Mouse (Mus musculus) Patski (cell line): ENCODE data around the gene Mt2. TPM values are rescaled to one million over a fixed set of nuclear protein-coding genes. Genes with fewer than 3 reads are reported as not detected.

Experiments used
- ATAC-seq: fragments of 100-300 bp; one replicate; pipeline ENCODE4 v1.8.0; 2021
- CTCF ChIA-PET: fragments of 350-600 bp; sonication (Branson Sonifier 250); formaldehyde crosslinking; loops from one replicate; lab custom pipeline; 2022; ENCODE audit warnings: inconsistent platforms; lab: Charles Lee
- POLR2A ChIA-PET: fragments of 350-600 bp; sonication (Branson Sonifier 250); formaldehyde crosslinking; loops from one replicate; lab custom pipeline; 2022; ENCODE audit warnings: antibody characterized with exemption, inconsistent platforms; lab: Charles Lee
- DNase-seq: peaks from one replicate; pipeline ENCODE4 v3.0.0-alpha.2; 2011; ENCODE audit warnings: low read depth, low spot score
- H3K27me3 ChIP-seq: fragments of 371-371 bp; one replicate; pipeline ENCODE4 v1.5.1; 2021
- CTCF ChIP-seq: fragments of 100-300 bp; IDR thresholded peaks from one replicate; pipeline ENCODE4 v1.5.1; 2021
- in situ Hi-C: fragments of 300-500 bp; cut with MboI; formaldehyde crosslinking; loops from 3 replicates; pipeline ENCODE4 v1.11.1; 2018; ENCODE audit warnings: low pct_unique_long_range_greater_than_20kb, mixed read lengths
- polyA plus RNA-seq: library from polyadenylated mRNA; unstranded; gene quantifications from one replicate; pipeline ENCODE4 v1.2.3, GENCODE M21; 2021

Mt2 gene
- polyA plus RNA-seq, 1 experiment from 2014 or later: 92.3 TPM

- no peak for DNase-seq
- no peak for TF ChIP-seq CTCF
- POLR2A ChIA-PET: interaction anchor here (1.2 to 1.6 kb wide), 2 partner anchors 16 to 23 kb away, joined by 4 read pairs; partner anchors contain the start of gene Mt1
- in situ Hi-C loops: no loop called here
- H3K27me3 ChIP-seq: no peaks in the 10 kb centered on the region
- no peak for ATAC-seq
- CTCF ChIA-PET: interaction anchor here (1.1 to 2.7 kb wide), 2 partner anchors 11 to 28 kb away, joined by 3 to 15 read pairs; no protein-coding TSS in a partner anchor
These were observed 22.2 kb downstream of the Mt2 start for GRCm38 (mm10) chr8:94194591-94195223.

- in situ Hi-C loops: no loop called here
- peak; percentile 85 for TF ChIP-seq CTCF
These were observed 26.9 kb downstream of the Mt2 start for GRCm38 (mm10) chr8:94199202-94199869.

GRCm38 (mm10) chr8:94204043-94204442 is 31.6 kb downstream of the Mt2 start:
- no peak for TF ChIP-seq CTCF
- ATAC-seq (no peak), DNase-seq (no peak)
- CTCF ChIA-PET: interaction anchor here (3.4 kb wide), 1 partner anchor 38 kb away, joined by 18 read pairs; no protein-coding TSS in a partner anchor
- H3K27me3 ChIP-seq: no peaks in the 10 kb centered on the region
- POLR2A ChIA-PET: no interaction called here
- in situ Hi-C loops: loop anchor here (5.0 kb wide), 3 partner anchors 37 to 607 kb away; no protein-coding TSS in a partner anchor

More at GRCm38 (mm10) chr8:94199202-94199869, 26.9 kb downstream of the Mt2 start:
- CTCF ChIA-PET: interaction anchor here (0.7 to 3.7 kb wide), 22 partner anchors 9 to 607 kb away, joined by 3 to 69 read pairs (median 7); partner anchors contain the start of genes Bbs2, Mt1 and Nup93
- POLR2A ChIA-PET: interaction anchor here (0.6 to 0.8 kb wide), 2 partner anchors 38 to 101 kb away, joined by 3 to 6 read pairs; partner anchors contain the start of gene Bbs2
- DNase-seq (no peak), ATAC-seq (peak; percentile 57)
- no peaks in the 10 kb centered on the region for H3K27me3 ChIP-seq

- DNase-seq: no peak
- peak; percentile 78 for ATAC-seq
- peak; percentile 91 for TF ChIP-seq CTCF
- in situ Hi-C loops: no loop called here
- ChIA-PET CTCF (interaction anchor here (0.6 to 1.9 kb wide), 17 partner anchors 9 to 610 kb away, joined by 3 to 21 read pairs (median 4); partner anchors contain the start of genes Bbs2, Mt1 and Nup93), POLR2A (interaction anchor here (0.6 to 1.1 kb wide), 2 partner anchors 112 to 498 kb away, joined by 3 to 11 read pairs; no protein-coding TSS in a partner anchor)
- H3K27me3 ChIP-seq: no peaks in the 10 kb centered on the region
These were observed 33.3 kb downstream of the Mt2 start for GRCm38 (mm10) chr8:94205736-94206135.

GRCm38 (mm10) chr8:94206256-94206655 is 33.8 kb downstream of the Mt2 start:
- H3K27me3 ChIP-seq: no peaks in the 10 kb centered on the region
- POLR2A ChIA-PET: interaction anchor here (0.6 kb wide), 1 partner anchor 498 kb away, joined by 11 read pairs; no protein-coding TSS in a partner anchor
- DNase-seq (no peak), ATAC-seq (no peak)
- in situ Hi-C loops: no loop called here
- no peak for TF ChIP-seq CTCF
- CTCF ChIA-PET: interaction anchor here (0.6 to 1.9 kb wide), 13 partner anchors 8 to 611 kb away, joined by 3 to 21 read pairs (median 4); partner anchors contain the start of genes Bbs2, Mt1 and Nup93

- in situ Hi-C loops: no loop called here
- ATAC-seq: no peak
- TF ChIP-seq CTCF: no peak
- ChIA-PET CTCF (interaction anchor here (0.7 to 1.7 kb wide), 3 partner anchors 32 to 79 kb away, joined by 3 read pairs; no protein-coding TSS in a partner anchor), POLR2A (no interaction called here)
- no peaks in the 10 kb centered on the region for H3K27me3 ChIP-seq
- no peak for DNase-seq
These were observed 35.0 kb downstream of the Mt2 start for GRCm38 (mm10) chr8:94207491-94207890.

GRCm38 (mm10) chr8:94209639-94210038 is 37.2 kb downstream of the Mt2 start:
- in situ Hi-C loops: no loop called here
- CTCF ChIA-PET: interaction anchor here (0.6 to 3.6 kb wide), 5 partner anchors 11 to 987 kb away, joined by 3 to 20 read pairs (median 4); no protein-coding TSS in a partner anchor
- POLR2A ChIA-PET: no interaction called here
- ATAC-seq: no peak
- H3K27me3 ChIP-seq: no peaks in the 10 kb centered on the region
- no peak for DNase-seq
- TF ChIP-seq CTCF: no peak

- H3K27me3 ChIP-seq: no peaks in the 10 kb centered on the region
- ChIA-PET CTCF (interaction anchor here (0.6 to 3.6 kb wide), 3 partner anchors 11 to 986 kb away, joined by 3 to 20 read pairs (median 5); no protein-coding TSS in a partner anchor), POLR2A (no interaction called here)
- in situ Hi-C loops: no loop called here
- TF ChIP-seq CTCF: no peak
- ATAC-seq (no peak), DNase-seq (no peak)
These were observed 37.8 kb downstream of the Mt2 start for GRCm38 (mm10) chr8:94210225-94210624.

- H3K27me3 ChIP-seq: no peaks in the 10 kb centered on the region
- ChIA-PET CTCF (interaction anchor here (1.0 to 1.6 kb wide), 4 partner anchors 8 to 28 kb away, joined by 3 to 10 read pairs (median 3); no protein-coding TSS in a partner anchor), POLR2A (no interaction called here)
- DNase-seq: no peak
- TF ChIP-seq CTCF: no peak
- ATAC-seq: no peak
- in situ Hi-C loops: no loop called here
These were observed 41.4 kb downstream of the Mt2 start for GRCm38 (mm10) chr8:94213819-94214218.
